In the genomic region with DNA sequence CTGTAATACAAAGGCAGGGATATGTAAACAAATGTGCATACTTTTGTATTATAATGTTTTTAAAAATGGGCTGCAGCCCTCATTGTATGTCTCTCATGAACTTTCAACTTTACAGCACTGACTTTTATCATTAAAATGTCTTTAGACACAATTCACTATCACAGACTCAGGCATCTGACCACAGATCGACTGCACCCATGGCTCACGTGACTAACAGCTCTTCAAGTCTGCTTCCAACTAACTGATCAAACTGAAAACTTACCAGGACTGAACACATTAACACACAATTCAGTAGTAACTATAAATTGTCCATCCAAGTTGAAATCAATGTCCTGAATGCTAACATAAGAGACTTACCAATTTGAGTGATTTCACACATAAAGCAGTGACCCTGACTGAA, we compare ENCODE assay signal across 26 mouse cellular contexts. TPM values are rescaled to one million over a fixed set of nuclear protein-coding genes. Genes with fewer than 3 reads are reported as not detected.
DNase-seq lines count a peak whose midpoint lies in the region; ATAC-seq and TF ChIP-seq lines count a peak whose summit lies in the region.
"Had no signal": no experiment of that assay in that cellular context is flagged by ENCODE, and none has a peak within 500 bp of the region (broad histone marks: within the 10 kb centered on the region; RNA-seq: fewer than 3 reads in every experiment).

No protein-coding gene starts in this region.

- no peak overlapping the region for H3K9ac ChIP-seq in intestine, embryonic 14.5 days (ENCODE audit: low read length)
- no peak overlapping the region for H3K9ac ChIP-seq in intestine, postnatal 0 days (ENCODE audit: low read depth, low read length)
- no peak overlapping the region for H3K9ac ChIP-seq in forebrain, embryonic 11.5 days (ENCODE audit: low read length)
- H3K9ac ChIP-seq: embryonic facial prominence, embryonic 13.5 days; forebrain, embryonic 13.5 days; hindbrain, embryonic 12.5 days; hindbrain, embryonic 15.5 days had no signal

- no peaks in the 10 kb centered on the region for H3K4me1 ChIP-seq in intestine, embryonic 14.5 days (replicated peaks; ENCODE audit: control insufficient read depth, insufficient read depth, low read length)
- no peaks in the 10 kb centered on the region for H3K4me1 ChIP-seq in intestine, postnatal 0 days (replicated peaks; ENCODE audit: control insufficient read depth, insufficient read depth, low read length)
- no peaks in the 10 kb centered on the region for H3K4me1 ChIP-seq in embryonic facial prominence, embryonic 10.5 days
- H3K4me1 ChIP-seq in forebrain, embryonic 11.5 days (replicated peaks; ENCODE audit: control insufficient read depth, insufficient read depth, low read length): no peaks in the 10 kb centered on the region
- H3K4me1 ChIP-seq: embryonic facial prominence, embryonic 13.5 days; forebrain, embryonic 13.5 days; hindbrain, embryonic 12.5 days; hindbrain, embryonic 15.5 days had no signal

- peaks cover 75% of the 10 kb centered on the region for H3K36me3 ChIP-seq in intestine, embryonic 14.5 days (ENCODE audit: control insufficient read depth, insufficient read depth, low read length)
- peaks cover 40% of the 10 kb centered on the region for H3K36me3 ChIP-seq in intestine, postnatal 0 days (ENCODE audit: control insufficient read depth, insufficient read depth)
- peaks cover 83% of the 10 kb centered on the region for H3K36me3 ChIP-seq in embryonic facial prominence, embryonic 10.5 days (replicated peaks)
- peaks cover 5% of the 10 kb centered on the region for H3K36me3 ChIP-seq in forebrain, embryonic 11.5 days (ENCODE audit: control insufficient read depth, insufficient read depth, low read length)

- no peak for TF ChIP-seq CTCF in intestine, postnatal 0 days (IDR thresholded peaks at IDR 0.05; ENCODE audit: low read depth)
- no peak for TF ChIP-seq CTCF in gastrocnemius, adult 2 months (IDR thresholded peaks at IDR 0.05)

- no peaks in the 10 kb centered on the region for H3K27me3 ChIP-seq in intestine, embryonic 14.5 days (replicated peaks; ENCODE audit: control insufficient read depth, insufficient read depth, low read length)
- no peaks in the 10 kb centered on the region for H3K27me3 ChIP-seq in intestine, postnatal 0 days (replicated peaks; ENCODE audit: control insufficient read depth, insufficient read depth, low read length)
- no peaks in the 10 kb centered on the region for H3K27me3 ChIP-seq in embryonic facial prominence, embryonic 10.5 days (replicated peaks; ENCODE audit: low read depth, poor library complexity, severe bottlenecking)
- H3K27me3 ChIP-seq in forebrain, embryonic 11.5 days (ENCODE audit: control insufficient read depth, insufficient read depth, low read length): no peaks in the 10 kb centered on the region
- H3K27me3 ChIP-seq: embryonic facial prominence, embryonic 13.5 days; forebrain, embryonic 13.5 days; hindbrain, embryonic 12.5 days; hindbrain, embryonic 15.5 days had no signal

- no peak overlapping the region for H3K4me2 ChIP-seq in intestine, embryonic 14.5 days (ENCODE audit: low read length)
- H3K4me2 ChIP-seq in intestine, postnatal 0 days (replicated peaks; ENCODE audit: low read depth): no peak overlapping the region
- no peak overlapping the region for H3K4me2 ChIP-seq in forebrain, embryonic 11.5 days (ENCODE audit: low read depth, low read length, severe bottlenecking)
- H3K4me2 ChIP-seq: embryonic facial prominence, embryonic 13.5 days; forebrain, embryonic 13.5 days; heart, embryonic 11.5 days; hindbrain, embryonic 12.5 days; hindbrain, embryonic 15.5 days had no signal

- peak; percentile 49 for DNase-seq in intestine, embryonic 14.5 days (ENCODE audit: low spot score)
- DNase-seq in embryonic facial prominence, embryonic 10.5 days (ENCODE audit: low spot score): peak; percentile 1
- DNase-seq in forebrain, embryonic 11.5 days (ENCODE audit: low spot score): no peak
- DNase-seq in gastrocnemius, adult 2 months: no peak
- no peak for DNase-seq in layer of hippocampus, postnatal 25 days (ENCODE audit: extremely low spot score in 1 of 2, low spot score in 1 of 2)
- DNase-seq: adrenal gland, postnatal 14 days; cerebellum, adult 11 months; cerebellum, adult 2 months; cerebellum, adult 9-11 months; cerebellum, postnatal 25 days; gastrocnemius, postnatal 14 days had no signal

- 84% methylated on average over 2 of the region's 2 CpGs for WGBS in intestine, embryonic 14.5 days
- 43% methylated on average over 2 of the region's 2 CpGs for WGBS in intestine, postnatal 0 days
- WGBS in embryonic facial prominence, embryonic 10.5 days: 89% methylated on average over 2 of the region's 2 CpGs
- 91% methylated on average over 2 of the region's 2 CpGs for WGBS in forebrain, embryonic 11.5 days

- H3K27ac ChIP-seq in intestine, embryonic 14.5 days (ENCODE audit: low read depth): no peak overlapping the region
- H3K27ac ChIP-seq in intestine, postnatal 0 days (ENCODE audit: low read depth, low read length): no peak overlapping the region
- no peak overlapping the region for H3K27ac ChIP-seq in embryonic facial prominence, embryonic 10.5 days (replicated peaks)
- no peak overlapping the region for H3K27ac ChIP-seq in forebrain, embryonic 11.5 days (ENCODE audit: low read depth, low read length)
- H3K27ac ChIP-seq in gastrocnemius, adult 2 months: no peak overlapping the region
- H3K27ac ChIP-seq: embryonic facial prominence, embryonic 13.5 days; forebrain, embryonic 13.5 days; hindbrain, embryonic 12.5 days; hindbrain, embryonic 15.5 days had no signal

- intact Hi-C loops in gastrocnemius, adult 2 months (cut with DNase I): no loop called here

- no peak for ATAC-seq in intestine, embryonic 14.5 days (replicated peaks; ENCODE audit: low FRiP score, low TSS enrichment, low read depth)
- ATAC-seq in intestine, postnatal 0 days: no peak
- 0 out of 2 replicates have a peak, but pooled peaks have one; percentile 16 for ATAC-seq in megakaryocyte-erythroid progenitor cell, adult 5-6 weeks (replicated peaks; ENCODE audit: low FRiP score, low TSS enrichment, poor library complexity, severe bottlenecking)
- no peak for ATAC-seq in forebrain, embryonic 11.5 days (replicated peaks; ENCODE audit: low FRiP score)
- ATAC-seq: forebrain, embryonic 13.5 days; forebrain, embryonic 16.5 days had no signal

- no peak overlapping the region for H3K4me3 ChIP-seq in intestine, embryonic 14.5 days (ENCODE audit: low read depth, low read length)
- H3K4me3 ChIP-seq in intestine, postnatal 0 days (ENCODE audit: low read depth, low read length): no peak overlapping the region
- H3K4me3 ChIP-seq in embryonic facial prominence, embryonic 10.5 days: no peak overlapping the region
- no peak overlapping the region for H3K4me3 ChIP-seq in forebrain, embryonic 11.5 days (ENCODE audit: low read depth, low read length)
- H3K4me3 ChIP-seq in gastrocnemius, adult 2 months: no peak overlapping the region
- H3K4me3 ChIP-seq: embryonic facial prominence, embryonic 13.5 days; erythroblast, embryonic 14.5 days; forebrain, embryonic 13.5 days; hindbrain, embryonic 12.5 days; hindbrain, embryonic 15.5 days had no signal

- no peaks in the 10 kb centered on the region for H3K9me3 ChIP-seq in intestine, embryonic 14.5 days (ENCODE audit: control insufficient read depth, low read length)
- H3K9me3 ChIP-seq in intestine, postnatal 0 days (ENCODE audit: control insufficient read depth): no peaks in the 10 kb centered on the region
- no peaks in the 10 kb centered on the region for H3K9me3 ChIP-seq in embryonic facial prominence, embryonic 10.5 days
- H3K9me3 ChIP-seq in forebrain, embryonic 11.5 days (ENCODE audit: control insufficient read depth, low read length): no peaks in the 10 kb centered on the region
- H3K9me3 ChIP-seq: embryonic facial prominence, embryonic 13.5 days; forebrain, embryonic 13.5 days; hindbrain, embryonic 12.5 days; hindbrain, embryonic 15.5 days had no signal

RNA-seq across cellular contexts. Expression of gene Hnrnpd, which starts 18.8 kb away (rescaled TPM):
- 142 and 148 TPM in 2 replicates for polyA plus RNA-seq in intestine, embryonic 14.5 days (2014; fragmentation: Nextera tagmentation; extraction: Ambion mirVana)
- polyA plus RNA-seq in intestine, postnatal 0 days (2015; fragmentation: Nextera tagmentation; extraction: Ambion mirVana): 66.5 and 67.1 TPM in 2 replicates
- 253 and 268 TPM in 2 replicates for polyA plus RNA-seq in embryonic facial prominence, embryonic 10.5 days (2016; fragmentation: Nextera tagmentation; extraction: Ambion mirVana)
- total RNA-seq in megakaryocyte-erythroid progenitor cell, adult 5-6 weeks (2014; fragmentation: Nextera tagmentation): 420 and 448 TPM in 2 replicates
- total RNA-seq in megakaryocyte-erythroid progenitor cell, adult 5-6 weeks (2017): 177 and 197 TPM in 2 replicates
- polyA plus RNA-seq in forebrain, embryonic 11.5 days (2014; fragmentation: Nextera tagmentation; extraction: Ambion mirVana): 274 and 313 TPM in 2 replicates
- total RNA-seq in gastrocnemius, adult 2 months (2021): 10 to 100 TPM; 68.5 to 84.1 TPM
- total RNA-seq in layer of hippocampus, postnatal 25 days (2021): 100 to 1,000 TPM; 179 to 219 TPM

RNA-seq across cellular contexts. Expression of gene 4930524J08Rik, which starts 18.9 kb away (rescaled TPM):
- 1.6 and 3.2 TPM in 2 replicates for polyA plus RNA-seq in intestine, embryonic 14.5 days (2014; fragmentation: Nextera tagmentation; extraction: Ambion mirVana)
- polyA plus RNA-seq in intestine, postnatal 0 days (2015; fragmentation: Nextera tagmentation; extraction: Ambion mirVana): 1.5 and 2.4 TPM in 2 replicates
- 1.5 and 1.8 TPM in 2 replicates for polyA plus RNA-seq in embryonic facial prominence, embryonic 10.5 days (2016; fragmentation: Nextera tagmentation; extraction: Ambion mirVana)
- 2.8 TPM in 1 of 2 replicates, not detected in the other for total RNA-seq in megakaryocyte-erythroid progenitor cell, adult 5-6 weeks (2014; fragmentation: Nextera tagmentation)
- 6.2 TPM in 1 of 2 replicates, not detected in the other for total RNA-seq in megakaryocyte-erythroid progenitor cell, adult 5-6 weeks (2017)
- 2.8 and 3.4 TPM in 2 replicates for polyA plus RNA-seq in forebrain, embryonic 11.5 days (2014; fragmentation: Nextera tagmentation; extraction: Ambion mirVana)
- total RNA-seq in gastrocnemius, adult 2 months (2021): under 1 TPM in 1 of 2 experiments, not detected in 1; 0.42 TPM
- total RNA-seq in layer of hippocampus, postnatal 25 days (2021): 1 to 10 TPM; 1.6 to 2.1 TPM
- total RNA-seq: gastrocnemius, adult 18-20 months; hematopoietic stem cell, adult 5-6 weeks had no signal

RNA-seq across cellular contexts. Expression of gene Vamp9, which starts 53.9 kb away (rescaled TPM):
- polyA plus RNA-seq in intestine, embryonic 14.5 days (2014; fragmentation: Nextera tagmentation; extraction: Ambion mirVana): 0.23 and 0.48 TPM in 2 replicates
- 0.31 TPM in 1 of 2 replicates, not detected in the other for polyA plus RNA-seq in intestine, postnatal 0 days (2015; fragmentation: Nextera tagmentation; extraction: Ambion mirVana)
- not detected in 2 replicates for polyA plus RNA-seq in embryonic facial prominence, embryonic 10.5 days (2016; fragmentation: Nextera tagmentation; extraction: Ambion mirVana)
- not detected in 2 replicates for total RNA-seq in megakaryocyte-erythroid progenitor cell, adult 5-6 weeks (2014; fragmentation: Nextera tagmentation)
- total RNA-seq in megakaryocyte-erythroid progenitor cell, adult 5-6 weeks (2017): not detected in 2 replicates
- polyA plus RNA-seq in forebrain, embryonic 11.5 days (2014; fragmentation: Nextera tagmentation; extraction: Ambion mirVana): 0.51 TPM in 1 of 2 replicates, not detected in the other
- not detected for total RNA-seq in gastrocnemius, adult 2 months (2021)
- total RNA-seq in layer of hippocampus, postnatal 25 days (2021): under 1 TPM in 1 of 2 experiments, not detected in 1; 0.71 TPM
- total RNA-seq: adrenal gland, postnatal 14 days; common myeloid progenitor, adult 5-6 weeks; ES-E14; gastrocnemius, adult 18-20 months; gastrocnemius, postnatal 14 days; heart, adult 8-10 months; heart, postnatal 25 days; hematopoietic stem cell, adult 5-6 weeks had no signal
- polyA plus RNA-seq: cerebellum, adult 2 months; erythroblast, embryonic 14.5 days; hindbrain, embryonic 12.5 days had no signal

Comparison
In these comparisons a context has a peak if more than half of its experiments do, and no peak if none do; other contexts are left out.
1. DNase-seq: peak in intestine, embryonic 14.5 days (single experiment) and embryonic facial prominence, embryonic 10.5 days (single experiment); none in forebrain, embryonic 11.5 days (single experiment), gastrocnemius, adult 2 months (single experiment) and layer of hippocampus, postnatal 25 days (0 of 2).